Mouse (Mus musculus) limb, embryonic 11.5 days (tissue): ENCODE results near the gene E030018B13Rik. TPM values are rescaled to one million over a fixed set of nuclear protein-coding genes. Genes with fewer than 3 reads are reported as not detected.

Experiments
- ATAC-seq: fragments of 200-750 bp; cut with Nextera tagmentation; 2 replicates; pipeline ENCODE4 v1.8.0; 2017; ENCODE audit warnings: low read depth; ENCODE audit not compliant: insufficient number of reproducible peaks, low FRiP score, low TSS enrichment
- DNase-seq: peaks from one replicate; pipeline ENCODE4 v3.0.0-alpha.2; 2015; ENCODE audit warnings: low spot score
- H3K27ac ChIP-seq: fragments of 300-500 bp; sonication (generic); replicated peaks from 2 replicates; pipeline ENCODE4 v1.5.1; 2014; ENCODE audit warnings: low read depth, mild to moderate bottlenecking, low read length
- H3K27me3 ChIP-seq: fragments of 300-500 bp; sonication (generic); 2 replicates; pipeline ENCODE4 v1.6.1; 2014; ENCODE audit warnings: mild to moderate bottlenecking, low read length, mixed read lengths; ENCODE audit not compliant: control insufficient read depth, insufficient read depth
- H3K36me3 ChIP-seq: fragments of 300-500 bp; sonication (generic); 2 replicates; pipeline ENCODE4 v1.6.1; 2014; ENCODE audit warnings: mild to moderate bottlenecking, low read length, moderate library complexity, mixed read lengths; ENCODE audit not compliant: control insufficient read depth, insufficient read depth
- H3K4me1 ChIP-seq: fragments of 300-500 bp; sonication (generic); 2 replicates; pipeline ENCODE4 v1.6.1; 2014; ENCODE audit warnings: low read length, mixed read lengths; ENCODE audit not compliant: control insufficient read depth, insufficient read depth
- H3K4me2 ChIP-seq: fragments of 300-500 bp; sonication (generic); 2 replicates; pipeline ENCODE4 v1.6.1; 2014; ENCODE audit warnings: low read depth, mild to moderate bottlenecking, moderate library complexity; ENCODE audit not compliant: severe bottlenecking
- H3K4me3 ChIP-seq: fragments of 300-500 bp; sonication (generic); 2 replicates; pipeline ENCODE4 v1.5.1; 2014; ENCODE audit warnings: low read depth, low read length
- H3K9ac ChIP-seq: fragments of 300-500 bp; sonication (generic); 2 replicates; pipeline ENCODE4 v1.6.1; 2014; ENCODE audit warnings: mild to moderate bottlenecking, low read length
- H3K9me3 ChIP-seq: fragments of 300-500 bp; sonication (generic); 2 replicates; pipeline ENCODE4 v1.6.1; 2016; ENCODE audit warnings: low read length; ENCODE audit not compliant: control insufficient read depth
- WGBS: fragments of 180-500 bp; shearing (Covaris S2); extraction: QIAGEN DNeasy Blood & Tissue Kit; methylation state at CpG from one replicate; pipeline ENCODE4 v1.1.7; 2014; 5-methylcytosine and 5-hydroxymethylcytosine counted together
- polyA plus RNA-seq: library from polyadenylated mRNA; unstranded; fragments of >200 nt; fragmentation: Nextera tagmentation; extraction: Ambion mirVana; gene quantifications from 2 replicates; pipeline ENCODE4 v1.2.1, GENCODE M21; 2014

Gene E030018B13Rik
- polyA plus RNA-seq, 1 experiment from 2014 or later = not detected

DNA sequence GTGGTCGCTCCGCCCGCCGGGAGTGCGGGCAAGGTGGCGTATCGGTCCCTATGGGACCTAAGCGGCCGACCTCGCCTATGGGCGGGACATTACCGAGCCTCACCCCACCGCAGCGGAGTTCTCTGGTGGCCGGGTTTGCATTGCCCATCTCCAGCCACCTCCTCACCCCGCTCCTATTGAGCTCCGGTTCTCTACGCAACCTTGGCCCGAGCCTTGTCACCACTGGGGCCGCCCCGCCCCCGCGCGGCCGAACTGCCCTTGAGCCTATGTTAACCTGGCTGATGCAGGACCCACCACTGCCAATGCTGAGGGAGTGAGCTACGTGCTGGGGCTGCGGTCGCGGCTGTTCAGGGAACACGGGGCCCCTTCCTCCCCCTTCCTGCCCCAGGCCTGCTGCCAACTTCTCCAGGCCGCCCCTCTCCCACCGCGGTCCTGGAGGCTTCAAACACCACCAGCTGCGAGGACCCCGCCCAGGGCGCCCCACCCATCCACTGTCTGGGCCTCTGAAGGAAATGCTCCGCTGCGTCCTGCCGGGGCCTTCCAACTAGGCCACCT lies 22.8 kb downstream of the E030018B13Rik start:
- peak; percentile 46 for ATAC-seq
- Histone ChIP-seq H3K4me3 (peak overlapping the region; percentile 67), H3K4me2 (peak overlapping the region; percentile 95), H3K27ac (peak overlapping the region; percentile 77), H3K9me3 (no peaks in the 10 kb centered on the region), H3K36me3 (no peaks in the 10 kb centered on the region), H3K27me3 (no peaks in the 10 kb centered on the region), H3K4me1 (peaks cover 4% of the 10 kb centered on the region; the same call in 1 of the 2 replicates), H3K9ac (peak overlapping the region; percentile 76)
- peak; percentile 77 for DNase-seq
- 0% methylated on average over 38 of the region's 39 CpGs for WGBS

DNA sequence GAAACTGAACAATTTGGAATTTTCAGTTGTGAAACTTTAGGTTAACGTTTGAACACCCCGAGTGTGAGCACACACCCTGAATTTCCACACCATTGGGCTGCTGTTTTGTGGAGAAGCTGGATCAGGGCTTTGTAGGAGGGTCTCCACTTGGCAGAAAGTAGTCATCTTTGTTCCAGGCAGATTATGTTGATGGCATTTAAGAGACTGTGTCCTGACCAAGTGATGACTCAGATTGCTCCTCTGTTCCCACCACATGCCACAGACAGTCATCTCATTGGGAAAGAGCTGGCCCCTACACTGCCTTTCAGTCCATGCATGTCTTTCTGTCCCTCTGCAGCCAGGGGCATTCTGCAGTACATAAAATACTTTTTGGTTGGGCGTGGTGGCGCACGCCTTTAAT lies 23.7 kb downstream of the E030018B13Rik start:
- Histone ChIP-seq H3K36me3 (no peaks in the 10 kb centered on the region), H3K4me3 (no peak overlapping the region), H3K9ac (no peak overlapping the region), H3K9me3 (no peaks in the 10 kb centered on the region), H3K27me3 (no peaks in the 10 kb centered on the region), H3K27ac (no peak overlapping the region), H3K4me1 (peaks cover 4% of the 10 kb centered on the region; the same call in 1 of the 2 replicates), H3K4me2 (no peak overlapping the region)
- no peak for ATAC-seq
- no peak for DNase-seq
- 91% methylated on average over 5 of the region's 5 CpGs for WGBS

DNA sequence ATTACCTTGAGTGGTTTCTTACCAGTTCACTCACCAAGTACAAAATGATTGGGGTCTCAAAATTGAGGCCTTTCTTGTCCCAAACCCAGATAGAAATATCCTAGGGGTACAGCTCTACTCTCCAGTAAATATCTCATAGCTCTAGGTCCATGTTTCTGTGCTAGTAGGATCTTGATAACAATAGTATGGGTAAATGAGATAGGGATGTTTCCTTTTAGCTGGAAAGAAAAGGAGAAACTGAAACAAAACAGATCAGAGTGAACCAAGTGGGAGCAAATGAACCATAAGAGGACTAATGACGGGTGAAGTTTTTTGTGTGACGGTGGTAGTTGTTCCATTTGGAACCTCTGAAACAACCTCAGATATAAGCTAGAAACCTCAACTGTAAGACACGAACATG lies 24.4 kb downstream of the E030018B13Rik start:
- H3K4me3 ChIP-seq = no peak overlapping the region
- no peak for ATAC-seq
- no peak overlapping the region for H3K27ac ChIP-seq
- WGBS = 91% methylated on average over 3 of the region's 3 CpGs
- no peak overlapping the region for H3K4me2 ChIP-seq
- no peak overlapping the region for H3K9ac ChIP-seq
- H3K4me1 ChIP-seq = no peaks in the 10 kb centered on the region
- H3K27me3 ChIP-seq = no peaks in the 10 kb centered on the region
- DNase-seq = no peak
- H3K36me3 ChIP-seq = no peaks in the 10 kb centered on the region
- no peaks in the 10 kb centered on the region for H3K9me3 ChIP-seq

DNA sequence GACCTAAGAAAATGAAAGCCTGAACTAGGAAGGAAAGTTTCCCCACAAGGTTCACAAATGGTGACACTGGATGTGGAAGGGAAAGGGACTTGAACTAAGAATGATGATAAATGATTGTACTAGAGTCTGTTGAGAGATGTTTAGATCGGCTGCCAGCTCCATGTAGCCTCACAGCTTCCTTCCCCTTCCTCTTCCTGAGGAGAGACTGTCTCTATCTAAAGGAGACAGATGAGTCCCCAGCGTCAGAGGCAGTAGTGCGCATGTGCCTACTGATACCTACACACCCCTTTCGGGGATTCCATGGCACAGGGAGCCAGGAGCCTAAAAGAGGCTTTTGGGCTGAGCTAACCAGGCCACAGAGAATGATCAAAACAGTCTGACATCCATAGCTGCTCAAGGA lies 24.8 kb downstream of the E030018B13Rik start:
- no peak for DNase-seq
- 82% methylated on average over 4 of the region's 4 CpGs for WGBS
- no peak for ATAC-seq
- no peak overlapping the region for H3K27ac ChIP-seq
- no peaks in the 10 kb centered on the region for H3K9me3 ChIP-seq
- no peak overlapping the region for H3K9ac ChIP-seq
- H3K4me3 ChIP-seq = no peak overlapping the region
- H3K4me2 ChIP-seq = no peak overlapping the region
- no peaks in the 10 kb centered on the region for H3K36me3 ChIP-seq
- H3K4me1 ChIP-seq = no peaks in the 10 kb centered on the region
- no peaks in the 10 kb centered on the region for H3K27me3 ChIP-seq

DNA sequence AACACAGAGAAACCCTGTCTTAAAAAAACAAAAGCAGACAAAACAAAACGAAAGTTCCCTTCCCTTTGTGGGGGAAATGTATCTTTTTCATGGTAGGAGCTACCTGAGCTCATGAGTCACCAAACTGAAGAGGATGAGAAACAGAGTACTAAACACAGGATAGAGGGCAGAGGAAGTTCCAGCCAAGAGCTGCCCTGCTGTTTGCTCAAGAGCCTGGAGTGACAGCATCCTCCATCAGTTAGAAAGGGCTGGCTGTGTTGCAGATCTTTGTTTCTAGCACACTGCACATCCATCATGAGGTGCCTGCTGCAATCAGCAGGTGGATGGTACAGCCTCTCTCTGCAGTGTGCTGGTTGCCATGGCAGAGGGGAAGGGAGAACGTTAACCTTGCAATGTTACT lies 27.3 kb downstream of the E030018B13Rik start:
- H3K4me2 ChIP-seq = no peak overlapping the region
- no peaks in the 10 kb centered on the region for H3K36me3 ChIP-seq
- 54% methylated on average over 2 of the region's 2 CpGs for WGBS
- no peak overlapping the region for H3K4me3 ChIP-seq
- DNase-seq = no peak
- no peak overlapping the region for H3K9ac ChIP-seq
- H3K27me3 ChIP-seq = no peaks in the 10 kb centered on the region
- no peaks in the 10 kb centered on the region for H3K9me3 ChIP-seq
- ATAC-seq = no peak
- H3K27ac ChIP-seq = no peak overlapping the region
- no peaks in the 10 kb centered on the region for H3K4me1 ChIP-seq

DNA sequence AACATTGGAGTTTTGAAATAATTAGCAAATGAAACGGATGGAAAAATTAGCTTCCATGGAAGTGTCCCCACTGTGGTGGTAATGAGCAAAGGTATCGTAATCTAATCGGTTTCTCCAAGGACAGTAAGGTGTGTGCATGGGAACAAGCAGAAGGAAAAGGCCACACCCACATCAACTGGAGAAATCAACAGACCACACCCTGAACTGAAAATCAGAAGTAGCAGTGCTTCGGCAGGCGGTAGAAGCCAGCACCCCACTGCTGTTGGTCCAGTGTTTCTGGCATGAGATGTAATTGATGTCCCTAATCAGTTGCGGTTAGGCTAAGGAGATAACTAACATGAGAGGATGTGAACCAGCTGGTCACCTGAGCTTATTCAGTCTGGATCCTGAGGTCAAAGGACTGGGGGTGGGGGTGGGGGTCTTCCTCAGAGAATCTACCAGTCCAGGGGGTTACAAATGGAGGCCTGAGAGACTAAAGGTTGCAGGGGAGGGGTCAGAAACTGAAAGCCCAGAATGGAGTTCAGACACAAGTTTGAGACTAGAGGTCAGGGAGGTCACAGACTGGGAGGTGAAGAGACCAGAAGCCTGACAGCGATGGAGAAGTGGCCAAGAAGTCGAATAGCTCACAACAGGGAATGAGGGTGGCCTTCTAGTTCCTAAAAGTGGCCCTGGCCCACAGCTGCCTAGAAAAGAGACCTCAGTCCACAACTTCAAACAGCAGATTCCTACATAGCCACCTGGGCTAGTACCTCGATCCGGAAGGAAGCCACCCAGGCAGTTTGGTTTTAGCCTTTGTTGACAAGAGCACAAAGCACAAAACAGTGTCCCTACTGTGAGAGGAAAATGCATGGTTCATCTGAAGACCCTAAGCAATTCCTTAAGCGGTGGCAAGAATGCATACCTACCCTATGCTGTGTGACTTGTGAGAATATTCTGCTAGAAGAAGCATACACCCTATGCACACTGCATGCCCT lies 31.1 kb downstream of the E030018B13Rik start:
- H3K4me2 ChIP-seq = no peak overlapping the region
- H3K36me3 ChIP-seq = no peaks in the 10 kb centered on the region
- 67% methylated on average over 11 of the region's 11 CpGs for WGBS
- no peak overlapping the region for H3K9ac ChIP-seq
- no peaks in the 10 kb centered on the region for H3K27me3 ChIP-seq
- ATAC-seq (no peak), DNase-seq (no peak)
- no peaks in the 10 kb centered on the region for H3K4me1 ChIP-seq
- no peak overlapping the region for H3K27ac ChIP-seq
- no peak overlapping the region for H3K4me3 ChIP-seq
- H3K9me3 ChIP-seq = no peaks in the 10 kb centered on the region

DNA sequence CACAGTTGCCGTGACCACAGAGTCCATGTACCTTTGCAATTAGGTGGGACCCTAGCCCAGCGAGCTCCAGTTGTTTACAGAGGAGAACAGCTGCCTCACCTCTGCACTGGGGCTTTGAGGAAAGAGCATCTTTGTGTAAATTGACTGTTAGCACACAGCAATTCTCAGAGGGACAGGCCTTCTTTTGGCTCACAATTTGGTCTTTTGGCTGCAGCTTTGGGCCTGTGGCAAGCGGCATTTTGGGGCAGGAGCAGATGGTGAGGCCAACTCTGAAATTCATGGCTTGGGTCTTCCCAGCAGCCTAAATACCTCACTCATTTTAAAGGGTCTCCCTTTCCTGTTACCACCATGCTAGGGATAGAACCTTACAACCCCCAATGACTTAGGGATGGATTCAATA lies 32.5 kb downstream of the E030018B13Rik start:
- no peak overlapping the region for H3K4me2 ChIP-seq
- H3K4me3 ChIP-seq = no peak overlapping the region
- no peaks in the 10 kb centered on the region for H3K4me1 ChIP-seq
- ATAC-seq (no peak), DNase-seq (no peak)
- WGBS = 43% methylated on average over 3 of the region's 3 CpGs
- H3K9me3 ChIP-seq = no peaks in the 10 kb centered on the region
- H3K36me3 ChIP-seq = no peaks in the 10 kb centered on the region
- H3K27ac ChIP-seq = no peak overlapping the region
- H3K27me3 ChIP-seq = no peaks in the 10 kb centered on the region
- H3K9ac ChIP-seq = no peak overlapping the region

DNA sequence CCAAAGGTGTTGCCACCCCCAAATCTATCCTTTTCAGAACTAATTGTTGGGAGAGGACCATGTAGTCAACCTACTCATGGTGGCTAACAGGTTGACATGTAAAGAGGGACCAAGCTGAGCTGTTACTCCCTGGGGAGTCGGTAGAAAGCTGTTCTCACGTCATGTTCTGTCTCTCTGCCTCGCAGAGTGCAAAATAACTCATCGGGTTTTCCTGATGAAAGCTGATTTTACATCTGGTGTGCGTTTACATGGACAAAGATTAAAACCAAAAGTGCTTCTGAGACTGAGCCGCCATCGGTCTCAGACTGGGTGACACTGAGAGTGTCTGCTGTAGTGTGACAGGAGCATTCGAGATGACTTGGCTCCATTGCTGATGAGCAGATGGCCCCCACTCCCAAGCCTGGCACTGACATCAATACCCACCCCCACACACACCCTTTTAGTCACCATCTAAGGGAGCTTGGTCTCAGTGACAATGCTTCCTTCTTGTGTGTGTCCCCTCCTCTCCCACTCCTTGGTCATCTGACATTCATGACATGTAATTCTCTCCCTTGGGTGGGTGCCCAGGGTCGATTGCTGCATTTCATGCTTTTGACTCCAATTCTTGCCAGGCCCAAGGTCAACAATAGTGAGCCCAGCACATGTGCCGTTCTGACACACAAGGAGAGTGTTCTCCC lies 34.4 kb downstream of the E030018B13Rik start:
- Histone ChIP-seq H3K36me3 (no peaks in the 10 kb centered on the region), H3K4me3 (no peak overlapping the region), H3K9ac (no peak overlapping the region), H3K9me3 (no peaks in the 10 kb centered on the region), H3K4me1 (no peaks in the 10 kb centered on the region), H3K27ac (no peak overlapping the region), H3K27me3 (no peaks in the 10 kb centered on the region), H3K4me2 (no peak overlapping the region)
- DNase-seq = no peak
- no peak for ATAC-seq
- 69% methylated on average over 10 of the region's 10 CpGs for WGBS
